Mouse (Mus musculus) liver, embryonic 15.5 days (tissue): ENCODE data around the gene Tcf7l2. TPM values are rescaled to one million over a fixed set of nuclear protein-coding genes. Genes with fewer than 3 reads are reported as not detected.

Source experiments
- ATAC-seq: fragments of 200-750 bp; cut with Nextera tagmentation; 2 replicates; pipeline ENCODE4 v1.8.0; 2017; ENCODE audit warnings: moderate number of reproducible peaks, mild to moderate bottlenecking, moderate library complexity; ENCODE audit not compliant: insufficient read depth
- H3K27ac ChIP-seq: fragments of 300-500 bp; sonication (generic); replicated peaks from 2 replicates; pipeline ENCODE4 v1.5.1; 2015; ENCODE audit warnings: mild to moderate bottlenecking, inconsistent platforms
- H3K27me3 ChIP-seq: fragments of 300-500 bp; sonication (generic); 2 replicates; pipeline ENCODE4 v1.6.1; 2015; ENCODE audit warnings: mild to moderate bottlenecking, inconsistent platforms
- H3K36me3 ChIP-seq: fragments of 300-500 bp; sonication (generic); replicated peaks from 2 replicates; pipeline ENCODE4 v1.6.1; 2015; ENCODE audit warnings: moderate library complexity, mild to moderate bottlenecking, inconsistent platforms
- H3K4me1 ChIP-seq: fragments of 300-500 bp; sonication (generic); replicated peaks from 2 replicates; pipeline ENCODE4 v1.6.1; 2015; ENCODE audit warnings: inconsistent platforms
- H3K4me2 ChIP-seq: fragments of 300-500 bp; sonication (generic); 2 replicates; pipeline ENCODE4 v1.6.1; 2015; ENCODE audit warnings: moderate library complexity, mild to moderate bottlenecking, inconsistent platforms
- H3K4me3 ChIP-seq: fragments of 300-500 bp; sonication (generic); replicated peaks from 2 replicates; pipeline ENCODE4 v1.5.1; 2015; ENCODE audit warnings: mild to moderate bottlenecking, inconsistent platforms
- H3K9ac ChIP-seq: fragments of 300-500 bp; sonication (generic); 2 replicates; pipeline ENCODE4 v1.6.1; 2015; ENCODE audit warnings: moderate library complexity, mild to moderate bottlenecking, inconsistent platforms
- H3K9me3 ChIP-seq: fragments of 300-500 bp; sonication (generic); replicated peaks from 2 replicates; pipeline ENCODE4 v1.6.1; 2016; ENCODE audit warnings: inconsistent platforms
- WGBS: fragments of 180-500 bp; shearing (Covaris S2); methylation state at CpG from one replicate; pipeline ENCODE4 v1.1.7; 2015; ENCODE audit warnings: mixed read lengths; ENCODE audit not compliant: insufficient replicate concordance; 5-methylcytosine and 5-hydroxymethylcytosine counted together
- polyA plus RNA-seq: library from polyadenylated mRNA; unstranded; fragments of >200 nt; fragmentation: Nextera tagmentation; extraction: Ambion mirVana; gene quantifications from 2 replicates; pipeline ENCODE4 v1.2.1, GENCODE M21; 2015

Gene Tcf7l2
- polyA plus RNA-seq, 1 experiment from 2014 or later, result 19.3 TPM

- Histone ChIP-seq H3K4me2 (no peak overlapping the region), H3K27me3 (0 out of 2 replicates have a peak, but pooled peaks cover 4% of the 10 kb centered on the region), H3K4me3 (no peak overlapping the region), H3K27ac (no peak overlapping the region), H3K4me1 (no peaks in the 10 kb centered on the region), H3K9ac (no peak overlapping the region), H3K36me3 (no peaks in the 10 kb centered on the region), H3K9me3 (no peaks in the 10 kb centered on the region)
- ATAC-seq, result no peak
- WGBS, result 62% methylated on average over 2 of the region's 2 CpGs
Measured at GRCm38 (mm10) chr19:55845702-55846101, 104.1 kb downstream of the Tcf7l2 start.

DNA sequence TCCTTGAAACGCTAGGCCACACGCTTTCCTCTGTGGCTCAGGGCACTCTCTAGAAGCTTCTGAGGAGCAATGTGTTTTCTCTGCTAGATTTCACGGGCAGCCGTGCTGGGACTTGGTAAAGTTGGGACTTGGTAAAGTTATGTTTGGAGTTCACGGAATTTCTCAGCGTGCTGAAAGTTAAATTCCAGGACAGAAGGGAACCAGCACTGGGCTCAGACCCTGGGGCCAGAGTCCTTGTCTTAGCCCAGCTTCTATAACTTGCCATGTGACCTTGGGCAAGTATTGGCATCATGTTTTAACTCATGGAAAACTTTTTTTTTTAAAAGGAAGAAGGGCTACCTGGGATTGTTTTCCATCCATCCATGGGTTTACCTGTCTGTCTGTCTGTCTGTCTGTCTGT, 104.6 kb downstream of the Tcf7l2 start:
- ATAC-seq, result no peak
- H3K36me3 ChIP-seq, result no peaks in the 10 kb centered on the region
- no peak overlapping the region for H3K9ac ChIP-seq
- H3K4me1 ChIP-seq, result no peaks in the 10 kb centered on the region
- 69% methylated on average over 6 of the region's 6 CpGs for WGBS
- no peak overlapping the region for H3K27ac ChIP-seq
- H3K4me3 ChIP-seq, result no peak overlapping the region
- 0 out of 2 replicates have a peak, but pooled peaks cover 4% of the 10 kb centered on the region for H3K27me3 ChIP-seq
- H3K9me3 ChIP-seq, result no peaks in the 10 kb centered on the region
- no peak overlapping the region for H3K4me2 ChIP-seq

DNA sequence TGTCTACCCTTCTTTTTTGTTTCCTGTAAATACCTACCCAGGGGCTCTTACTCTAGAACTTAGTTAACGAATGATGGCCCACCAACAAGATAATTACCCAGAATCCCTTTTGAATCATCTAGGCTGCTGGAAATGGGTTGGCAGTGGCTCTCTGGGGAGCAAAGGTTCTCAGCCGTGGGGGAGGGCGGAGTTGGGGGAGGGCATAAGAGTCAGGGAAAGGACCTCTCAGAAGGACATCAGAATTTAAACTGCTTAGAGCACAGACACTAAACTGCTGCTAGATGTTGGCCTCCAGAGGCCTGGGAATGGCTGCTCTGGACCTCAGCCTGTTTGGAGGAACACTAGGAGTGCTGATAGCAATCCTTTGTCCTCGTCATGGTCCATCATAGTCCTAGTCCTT, 105.4 kb downstream of the Tcf7l2 start:
- no peaks in the 10 kb centered on the region for H3K36me3 ChIP-seq
- H3K4me3 ChIP-seq, result no peak overlapping the region
- ATAC-seq, result no peak
- no peak overlapping the region for H3K9ac ChIP-seq
- no peaks in the 10 kb centered on the region for H3K4me1 ChIP-seq
- no peak overlapping the region for H3K27ac ChIP-seq
- H3K9me3 ChIP-seq, result no peaks in the 10 kb centered on the region
- WGBS, result 58% methylated on average over 4 of the region's 4 CpGs
- H3K27me3 ChIP-seq, result 0 out of 2 replicates have a peak, but pooled peaks cover 4% of the 10 kb centered on the region
- H3K4me2 ChIP-seq, result no peak overlapping the region

DNA sequence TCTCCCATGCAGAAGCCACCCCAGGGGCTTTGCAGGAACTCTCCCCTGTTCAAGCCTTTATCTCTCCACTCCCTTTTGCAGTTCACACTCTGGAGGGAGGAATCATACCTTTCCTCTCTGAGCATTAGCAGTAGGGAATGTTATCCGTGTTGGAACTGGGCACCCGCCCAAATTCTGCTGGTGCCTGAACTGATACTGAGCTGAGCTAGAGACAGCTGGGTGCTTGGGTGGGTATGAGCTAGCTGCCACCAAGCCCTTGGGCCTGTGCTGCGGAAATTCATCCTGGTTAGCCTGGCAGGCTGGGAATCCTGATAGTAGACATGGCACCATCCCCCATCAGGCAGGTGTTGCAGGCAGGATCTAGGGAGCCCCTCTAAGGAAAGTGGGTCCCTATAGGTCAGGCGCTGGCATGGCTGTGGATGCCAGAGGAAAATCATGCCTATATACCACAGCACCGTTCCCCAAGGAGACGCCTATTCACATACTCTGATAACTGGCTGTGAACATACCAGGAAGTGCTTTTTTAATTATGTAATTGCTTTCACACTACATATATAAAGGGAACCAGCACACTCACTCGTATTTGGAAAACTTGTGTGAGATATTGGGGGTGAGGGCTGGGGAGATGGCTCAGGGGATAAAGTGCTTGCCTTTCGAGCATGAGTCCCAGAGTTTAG, 108.9 kb downstream of the Tcf7l2 start:
- WGBS, result 62% methylated on average over 8 of the region's 8 CpGs

DNA sequence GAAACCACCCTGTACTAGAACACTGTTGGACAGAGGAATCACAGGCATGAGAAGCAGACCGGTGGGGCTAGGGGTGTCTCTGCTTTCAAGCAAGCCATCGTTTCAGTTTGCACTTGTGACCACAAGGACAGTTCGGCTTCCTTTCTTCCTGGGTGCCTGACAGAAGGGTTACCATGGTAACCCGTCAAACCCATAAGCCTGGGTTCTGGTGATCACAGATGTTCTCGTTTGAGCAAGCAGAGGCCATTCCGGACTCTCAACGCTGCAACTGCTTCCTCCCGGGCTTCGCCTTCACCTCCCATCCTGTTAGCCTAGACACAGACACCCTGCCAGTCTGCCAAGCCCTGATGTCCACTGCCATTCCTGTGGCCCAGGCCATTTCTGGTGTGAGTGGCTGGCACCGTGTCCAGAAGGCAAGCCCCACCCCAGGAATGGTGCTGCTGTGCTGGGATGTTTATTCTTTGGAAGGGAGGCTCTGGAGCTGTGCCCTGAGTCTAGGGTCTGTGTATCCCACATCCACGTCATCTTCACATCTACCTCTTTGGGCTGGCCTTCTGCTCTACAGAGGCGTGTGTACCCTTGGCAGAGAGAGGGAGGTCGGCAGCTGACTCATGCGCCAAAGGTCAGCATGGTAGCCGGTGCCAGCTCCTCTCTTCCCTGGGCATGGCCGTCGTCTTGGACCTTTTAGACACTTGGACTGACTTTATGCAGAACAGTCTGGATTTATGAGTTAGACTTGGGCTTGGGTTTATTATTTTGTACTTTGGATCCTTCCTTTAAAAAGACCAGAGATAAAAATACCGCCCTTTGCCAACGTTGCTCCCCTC, 110.1 kb downstream of the Tcf7l2 start:
- H3K4me3 ChIP-seq, result no peak overlapping the region
- ATAC-seq, result no peak
- no peaks in the 10 kb centered on the region for H3K9me3 ChIP-seq
- no peak overlapping the region for H3K9ac ChIP-seq
- H3K27ac ChIP-seq, result no peak overlapping the region
- 0 out of 2 replicates have a peak, but pooled peaks cover 4% of the 10 kb centered on the region for H3K27me3 ChIP-seq
- H3K36me3 ChIP-seq, result no peaks in the 10 kb centered on the region
- no peaks in the 10 kb centered on the region for H3K4me1 ChIP-seq
- WGBS, result 63% methylated on average over 19 of the region's 19 CpGs
- H3K4me2 ChIP-seq, result no peak overlapping the region

More for the DNA sequence above, 108.9 kb downstream of the Tcf7l2 start:
- Histone ChIP-seq H3K9me3 (no peaks in the 10 kb centered on the region), H3K4me3 (no peak overlapping the region), H3K9ac (no peak overlapping the region), H3K27me3 (0 out of 2 replicates have a peak, but pooled peaks cover 4% of the 10 kb centered on the region), H3K4me1 (no peaks in the 10 kb centered on the region), H3K4me2 (no peak overlapping the region), H3K36me3 (no peaks in the 10 kb centered on the region), H3K27ac (no peak overlapping the region)
- no peak for ATAC-seq

DNA sequence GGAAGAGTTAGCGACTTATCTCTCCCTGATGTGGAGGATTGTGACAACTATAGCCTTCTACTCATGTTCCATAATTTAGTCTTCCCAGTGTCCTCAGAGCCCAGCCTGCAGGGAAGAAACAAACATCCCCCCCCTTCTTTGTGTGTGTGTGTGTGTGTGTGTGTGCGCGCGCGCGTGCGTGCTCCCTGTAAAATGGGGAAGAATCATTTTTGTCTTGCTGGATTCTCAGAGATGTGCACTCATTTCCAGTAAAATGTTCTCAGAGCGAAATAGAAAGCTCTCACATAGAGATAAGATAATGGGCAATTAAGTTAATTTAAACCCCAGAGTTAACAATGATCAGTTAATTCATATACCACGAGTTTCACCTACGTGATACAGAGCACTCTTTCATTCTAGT, 112.8 kb downstream of the Tcf7l2 start:
- H3K36me3 ChIP-seq, result no peaks in the 10 kb centered on the region
- no peak overlapping the region for H3K9ac ChIP-seq
- no peaks in the 10 kb centered on the region for H3K9me3 ChIP-seq
- 0 out of 2 replicates have a peak, but pooled peaks cover 4% of the 10 kb centered on the region for H3K27me3 ChIP-seq
- no peaks in the 10 kb centered on the region; the same call in 1 of the 2 replicates for H3K4me1 ChIP-seq
- no peak for ATAC-seq
- H3K4me3 ChIP-seq, result no peak overlapping the region
- no peak overlapping the region for H3K4me2 ChIP-seq
- H3K27ac ChIP-seq, result no peak overlapping the region
- WGBS, result 76% methylated on average over 10 of the region's 10 CpGs

- H3K4me3 ChIP-seq, result no peak overlapping the region
- no peak overlapping the region for H3K9ac ChIP-seq
- H3K4me1 ChIP-seq, result peaks cover 11% of the 10 kb centered on the region
- WGBS, result 53% methylated on average over 5 of the region's 5 CpGs
- H3K27ac ChIP-seq, result no peak overlapping the region
- ATAC-seq, result no peak
- no peaks in the 10 kb centered on the region for H3K36me3 ChIP-seq
- H3K9me3 ChIP-seq, result no peaks in the 10 kb centered on the region
- H3K4me2 ChIP-seq, result no peak overlapping the region
- no peaks in the 10 kb centered on the region for H3K27me3 ChIP-seq
Measured at GRCm38 (mm10) chr19:55855571-55855970, 114.0 kb downstream of the Tcf7l2 start.

GRCm38 (mm10) chr19:55857328-55857727, 115.7 kb downstream of the Tcf7l2 start:
- Histone ChIP-seq H3K4me2 (no peak overlapping the region), H3K9ac (no peak overlapping the region), H3K9me3 (no peaks in the 10 kb centered on the region), H3K27ac (no peak overlapping the region), H3K4me1 (peaks cover 29% of the 10 kb centered on the region), H3K4me3 (no peak overlapping the region), H3K36me3 (no peaks in the 10 kb centered on the region), H3K27me3 (no peaks in the 10 kb centered on the region)
- no peak for ATAC-seq
- WGBS, result 67% methylated on average over 4 of the region's 4 CpGs

GRCm38 (mm10) chr19:55860009-55860743, 118.6 kb downstream of the Tcf7l2 start:
- peak; percentile 45 for ATAC-seq
- Histone ChIP-seq H3K9me3 (no peaks in the 10 kb centered on the region), H3K27me3 (no peaks in the 10 kb centered on the region), H3K4me3 (no peak overlapping the region), H3K9ac (no peak overlapping the region; the same call in 1 of the 2 replicates), H3K36me3 (no peaks in the 10 kb centered on the region; the same call in 1 of the 2 replicates), H3K27ac (peak overlapping the region; percentile 49), H3K4me2 (peak overlapping the region; percentile 24; the same call in 1 of the 2 replicates), H3K4me1 (peaks cover 54% of the 10 kb centered on the region)
- 29% methylated on average over 10 of the region's 10 CpGs for WGBS

DNA sequence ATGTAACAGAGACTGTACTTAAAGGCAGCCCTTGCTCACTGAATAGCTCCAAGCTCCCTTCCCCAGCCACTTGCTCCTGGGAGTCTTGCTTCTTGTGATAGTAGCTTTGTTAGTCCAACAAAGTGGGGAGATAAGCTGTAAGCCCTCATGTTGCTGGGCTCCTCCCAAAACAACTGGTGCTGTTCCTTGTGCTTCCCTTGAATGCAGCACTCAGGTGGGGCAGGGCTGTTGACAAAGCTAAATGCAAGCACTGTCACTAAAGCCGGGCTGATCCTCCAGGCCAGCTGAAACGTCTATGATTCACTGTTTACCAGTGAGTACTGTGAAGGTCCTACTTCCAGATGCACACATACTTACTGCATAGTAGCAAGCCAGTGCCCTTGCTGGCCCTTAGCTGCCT, 120.1 kb downstream of the Tcf7l2 start:
- Histone ChIP-seq H3K27ac (peak overlapping the region; percentile 73), H3K4me1 (peaks cover 69% of the 10 kb centered on the region), H3K4me2 (peak overlapping the region; percentile 38), H3K9ac (peak overlapping the region; percentile 20; the same call in 1 of the 2 replicates), H3K27me3 (no peaks in the 10 kb centered on the region), H3K9me3 (no peaks in the 10 kb centered on the region), H3K4me3 (no peak overlapping the region), H3K36me3 (no peaks in the 10 kb centered on the region; the same call in 1 of the 2 replicates)
- peak; percentile 66 for ATAC-seq
- WGBS, result 10% methylated on average over 2 of the region's 2 CpGs

DNA sequence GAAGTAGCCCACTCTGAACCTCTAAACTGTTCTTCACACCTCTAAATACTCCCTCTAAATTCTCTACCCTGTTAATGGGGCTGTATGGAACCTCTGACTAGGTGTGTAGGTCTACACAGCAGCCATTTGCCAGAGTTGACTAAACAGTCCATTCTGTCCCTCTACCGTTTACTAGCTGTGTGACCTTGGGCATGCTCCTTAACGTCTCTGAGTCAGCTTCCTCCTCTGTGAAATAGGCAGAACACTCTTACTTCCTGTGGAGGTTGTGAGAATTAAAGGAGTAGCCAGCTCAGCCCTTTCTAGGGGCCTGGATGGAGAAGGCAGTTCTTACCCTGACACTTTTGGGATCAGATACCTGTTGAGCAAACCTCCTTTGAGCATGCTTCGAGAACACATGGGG, 120.9 kb downstream of the Tcf7l2 start:
- WGBS, result 49% methylated on average over 3 of the region's 3 CpGs
- Histone ChIP-seq H3K4me1 (peaks cover 78% of the 10 kb centered on the region), H3K9ac (no peak overlapping the region), H3K4me3 (no peak overlapping the region), H3K27me3 (no peaks in the 10 kb centered on the region), H3K27ac (peak overlapping the region; percentile 73), H3K36me3 (no peaks in the 10 kb centered on the region; the same call in 1 of the 2 replicates), H3K9me3 (no peaks in the 10 kb centered on the region), H3K4me2 (no peak overlapping the region)
- ATAC-seq, result no peak
